Mouse (Mus musculus) midbrain, embryonic 12.5 days (tissue): ENCODE measurements around the gene Tns3. TPM values are rescaled to one million over a fixed set of nuclear protein-coding genes. Genes with fewer than 3 reads are reported as not detected.

ENCODE experiments used
- ATAC-seq: fragments of 200-750 bp; cut with Nextera tagmentation; 2 replicates; pipeline ENCODE4 v1.8.0; 2017; ENCODE audit warnings: low read depth, moderate TSS enrichment, moderate library complexity; ENCODE audit not compliant: low FRiP score
- H3K27ac ChIP-seq: fragments of 300-500 bp; sonication (generic); replicated peaks from 2 replicates; pipeline ENCODE4 v1.5.1; 2016; ENCODE audit warnings: mild to moderate bottlenecking
- H3K27me3 ChIP-seq: fragments of 300-500 bp; sonication (generic); 2 replicates; pipeline ENCODE4 v1.6.1; 2016; ENCODE audit warnings: mild to moderate bottlenecking
- H3K36me3 ChIP-seq: fragments of 300-500 bp; sonication (generic); 2 replicates; pipeline ENCODE4 v1.6.1; 2016
- H3K4me1 ChIP-seq: fragments of 300-500 bp; sonication (generic); 2 replicates; pipeline ENCODE4 v1.6.1; 2016
- H3K4me2 ChIP-seq: fragments of 300-500 bp; sonication (generic); replicated peaks from 2 replicates; pipeline ENCODE4 v1.6.1; 2016; ENCODE audit warnings: mild to moderate bottlenecking, moderate library complexity
- H3K4me3 ChIP-seq: fragments of 300-500 bp; sonication (generic); 2 replicates; pipeline ENCODE4 v1.5.1; 2016; ENCODE audit warnings: mild to moderate bottlenecking
- H3K9ac ChIP-seq: fragments of 300-500 bp; sonication (generic); replicated peaks from 2 replicates; pipeline ENCODE4 v1.6.1; 2016; ENCODE audit warnings: mild to moderate bottlenecking, moderate library complexity
- H3K9me3 ChIP-seq: fragments of 300-500 bp; sonication (generic); 2 replicates; pipeline ENCODE4 v1.6.1; 2016; ENCODE audit warnings: mild to moderate bottlenecking
- WGBS: fragments of 180-500 bp; shearing (Covaris S2); methylation state at CpG from one replicate; pipeline ENCODE4 v1.1.7; 2016; 5-methylcytosine and 5-hydroxymethylcytosine counted together
- polyA plus RNA-seq: library from polyadenylated mRNA; unstranded; fragments of >200 nt; fragmentation: Nextera tagmentation; extraction: Ambion mirVana; gene quantifications from 2 replicates; pipeline ENCODE4 v1.2.1, GENCODE M21; 2016

The Tns3 gene
- polyA plus RNA-seq, 1 experiment from 2014 or later, result 11.8 TPM

- no peaks in the 10 kb centered on the region for H3K27me3 ChIP-seq
- no peaks in the 10 kb centered on the region for H3K36me3 ChIP-seq
- no peak overlapping the region for H3K4me3 ChIP-seq
- H3K4me1 ChIP-seq, result peaks cover 8% of the 10 kb centered on the region; the same call in 1 of the 2 replicates
- whole genome bisulfite sequencing, result 90% methylated on average over 5 of the region's 5 CpGs
- no peak for ATAC-seq
- no peak overlapping the region for H3K9ac ChIP-seq
- no peaks in the 10 kb centered on the region for H3K9me3 ChIP-seq
- no peak overlapping the region for H3K27ac ChIP-seq
- no peak overlapping the region for H3K4me2 ChIP-seq
These were observed 14.9 kb upstream of the Tns3 start for GRCm38 (mm10) chr11:8679221-8679620.

GRCm38 (mm10) chr11:8678260-8678995 lies 14.1 kb upstream of the Tns3 start:
- Histone ChIP-seq H3K27me3 (no peaks in the 10 kb centered on the region), H3K9ac (no peak overlapping the region), H3K36me3 (no peaks in the 10 kb centered on the region), H3K27ac (no peak overlapping the region), H3K9me3 (no peaks in the 10 kb centered on the region), H3K4me3 (no peak overlapping the region), H3K4me1 (peaks cover 8% of the 10 kb centered on the region; the same call in 1 of the 2 replicates), H3K4me2 (no peak overlapping the region)
- no peak for ATAC-seq
- WGBS, result 89% methylated on average over 12 of the region's 12 CpGs

GRCm38 (mm10) chr11:8675701-8676474 lies 11.6 kb upstream of the Tns3 start:
- Histone ChIP-seq H3K27ac (no peak overlapping the region), H3K4me2 (no peak overlapping the region), H3K36me3 (no peaks in the 10 kb centered on the region), H3K27me3 (no peaks in the 10 kb centered on the region), H3K9me3 (no peaks in the 10 kb centered on the region), H3K9ac (no peak overlapping the region), H3K4me3 (no peak overlapping the region), H3K4me1 (peaks cover 5% of the 10 kb centered on the region; the same call in 1 of the 2 replicates)
- ATAC-seq, result no peak
- 79% methylated on average over 6 of the region's 6 CpGs for whole genome bisulfite sequencing

GRCm38 (mm10) chr11:8674549-8675149 lies 10.3 kb upstream of the Tns3 start:
- 89% methylated on average over 3 of the region's 3 CpGs for WGBS
- Histone ChIP-seq H3K4me2 (no peak overlapping the region), H3K4me1 (no peaks in the 10 kb centered on the region), H3K27ac (no peak overlapping the region), H3K4me3 (no peak overlapping the region), H3K27me3 (no peaks in the 10 kb centered on the region), H3K9me3 (no peaks in the 10 kb centered on the region), H3K36me3 (no peaks in the 10 kb centered on the region), H3K9ac (no peak overlapping the region)
- no peak for ATAC-seq

- ATAC-seq, result no peak
- 81% methylated on average over 4 of the region's 4 CpGs for WGBS
- H3K36me3 ChIP-seq, result no peaks in the 10 kb centered on the region
These were observed 7.4 kb upstream of the Tns3 start for GRCm38 (mm10) chr11:8671698-8672097.

GRCm38 (mm10) chr11:8669138-8669537 lies 4.8 kb upstream of the Tns3 start:
- Histone ChIP-seq H3K4me2 (no peak overlapping the region), H3K4me3 (no peak overlapping the region), H3K4me1 (no peaks in the 10 kb centered on the region), H3K36me3 (no peaks in the 10 kb centered on the region), H3K27ac (no peak overlapping the region), H3K27me3 (peaks cover 28% of the 10 kb centered on the region), H3K9ac (no peak overlapping the region), H3K9me3 (no peaks in the 10 kb centered on the region)
- ATAC-seq, result no peak
- 87% methylated on average over 2 of the region's 2 CpGs for WGBS

More at GRCm38 (mm10) chr11:8671698-8672097, 7.4 kb upstream of the Tns3 start:
- Histone ChIP-seq H3K9ac (no peak overlapping the region), H3K27me3 (peaks cover 4% of the 10 kb centered on the region; the same call in 1 of the 2 replicates), H3K4me1 (no peaks in the 10 kb centered on the region), H3K27ac (no peak overlapping the region), H3K4me2 (no peak overlapping the region), H3K9me3 (no peaks in the 10 kb centered on the region), H3K4me3 (no peak overlapping the region)

- peaks cover 46% of the 10 kb centered on the region for H3K27me3 ChIP-seq
- no peak overlapping the region for H3K27ac ChIP-seq
- no peaks in the 10 kb centered on the region for H3K9me3 ChIP-seq
- peak overlapping the region; percentile 69 for H3K4me3 ChIP-seq
- H3K4me2 ChIP-seq, result peak overlapping the region; percentile 96
- WGBS, result 45% methylated on average over 5 of the region's 5 CpGs
- H3K36me3 ChIP-seq, result no peaks in the 10 kb centered on the region
- no peak overlapping the region for H3K9ac ChIP-seq
- no peak for ATAC-seq
- H3K4me1 ChIP-seq, result peaks cover 8% of the 10 kb centered on the region
These were observed 462 bp upstream of the Tns3 start for GRCm38 (mm10) chr11:8664797-8665196.

- WGBS, result under 1% methylated on average over 52 of the region's 52 CpGs
- Histone ChIP-seq H3K9ac (peak overlapping the region; percentile 77), H3K27me3 (peaks cover 46% of the 10 kb centered on the region), H3K4me1 (peaks cover 8% of the 10 kb centered on the region), H3K4me3 (peak overlapping the region; percentile 69), H3K27ac (no peak overlapping the region), H3K36me3 (no peaks in the 10 kb centered on the region), H3K4me2 (peak overlapping the region; percentile 96), H3K9me3 (no peaks in the 10 kb centered on the region)
- ATAC-seq, result peak; percentile 74
These were observed 617 bp downstream of the Tns3 start for GRCm38 (mm10) chr11:8663444-8664392.

GRCm38 (mm10) chr11:8662706-8663429 lies 1.5 kb downstream of the Tns3 start:
- no peaks in the 10 kb centered on the region for H3K9me3 ChIP-seq
- H3K4me3 ChIP-seq, result peak overlapping the region; percentile 69
- H3K27me3 ChIP-seq, result peaks cover 46% of the 10 kb centered on the region

GRCm38 (mm10) chr11:8660951-8661350 lies 3.4 kb downstream of the Tns3 start:
- no peaks in the 10 kb centered on the region for H3K36me3 ChIP-seq
- no peak overlapping the region for H3K9ac ChIP-seq
- no peak overlapping the region for H3K4me2 ChIP-seq
- H3K4me1 ChIP-seq, result peaks cover 8% of the 10 kb centered on the region
- H3K27me3 ChIP-seq, result peaks cover 34% of the 10 kb centered on the region
- 78% methylated on average over 4 of the region's 4 CpGs for WGBS
- ATAC-seq, result no peak
- H3K4me3 ChIP-seq, result no peak overlapping the region
- H3K9me3 ChIP-seq, result no peaks in the 10 kb centered on the region
- no peak overlapping the region for H3K27ac ChIP-seq

More at GRCm38 (mm10) chr11:8662706-8663429, 1.5 kb downstream of the Tns3 start:
- 45% methylated on average over 4 of the region's 4 CpGs for WGBS
- Histone ChIP-seq H3K4me1 (peaks cover 8% of the 10 kb centered on the region), H3K27ac (no peak overlapping the region), H3K9ac (no peak overlapping the region), H3K4me2 (peak overlapping the region; percentile 96), H3K36me3 (no peaks in the 10 kb centered on the region)
- peak; percentile 36; the same call in 1 of the 2 replicates for ATAC-seq

GRCm38 (mm10) chr11:8659851-8660250 lies 4.5 kb downstream of the Tns3 start:
- no peak overlapping the region for H3K27ac ChIP-seq
- no peak overlapping the region for H3K4me2 ChIP-seq
- no peaks in the 10 kb centered on the region for H3K36me3 ChIP-seq
- no peak overlapping the region for H3K4me3 ChIP-seq
- no peak overlapping the region for H3K9ac ChIP-seq
- peaks cover 23% of the 10 kb centered on the region for H3K27me3 ChIP-seq
- H3K9me3 ChIP-seq, result no peaks in the 10 kb centered on the region
- peaks cover 8% of the 10 kb centered on the region for H3K4me1 ChIP-seq
- WGBS, result 66% methylated on average over 9 of the region's 9 CpGs
- ATAC-seq, result no peak
